Mouse (Mus musculus) urinary bladder, postnatal 14 days (tissue): ENCODE measurements at regions not wholly inside any gene's neighbourhood (a gene's known extent, or its start where the extent isn't known, plus 50 kb on each side); places are given as distances from the start of the nearest gene placed in this dataset.

Experiments used
- DNase-seq: peaks from one replicate; pipeline ENCODE4 v3.0.0; 2021; ENCODE audit warnings: low spot score

DNA sequence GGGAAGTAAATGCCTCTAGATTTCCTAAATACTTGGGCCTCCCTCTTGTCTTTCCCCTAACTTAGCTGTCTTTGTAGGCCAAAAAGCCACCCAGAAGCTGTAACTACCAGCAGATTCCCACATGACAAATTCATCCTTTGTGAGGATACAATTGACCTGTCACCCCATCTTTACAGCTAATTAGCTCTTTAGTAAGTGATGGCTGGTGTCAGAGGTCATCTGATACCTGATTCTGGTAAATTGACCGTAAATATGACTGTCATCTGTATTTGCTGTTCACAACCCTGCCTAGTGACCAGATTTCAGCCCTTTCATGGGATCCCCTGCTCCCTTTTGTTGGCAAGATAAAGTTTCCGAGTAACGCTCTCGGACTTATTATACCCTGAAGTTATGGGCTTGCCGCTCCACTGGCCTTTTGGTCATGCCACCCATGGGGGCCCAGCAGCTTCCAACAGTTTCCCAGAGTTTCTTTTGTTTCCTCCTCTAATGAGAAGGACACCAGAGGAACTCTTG lies 279.5 kb downstream of the Gpat3 start:
- no peak for DNase-seq

GRCm38 (mm10) chr5:101122914-101123313 lies 277.4 kb downstream of the Gpat3 start:
- DNase-seq, result no peak

DNA sequence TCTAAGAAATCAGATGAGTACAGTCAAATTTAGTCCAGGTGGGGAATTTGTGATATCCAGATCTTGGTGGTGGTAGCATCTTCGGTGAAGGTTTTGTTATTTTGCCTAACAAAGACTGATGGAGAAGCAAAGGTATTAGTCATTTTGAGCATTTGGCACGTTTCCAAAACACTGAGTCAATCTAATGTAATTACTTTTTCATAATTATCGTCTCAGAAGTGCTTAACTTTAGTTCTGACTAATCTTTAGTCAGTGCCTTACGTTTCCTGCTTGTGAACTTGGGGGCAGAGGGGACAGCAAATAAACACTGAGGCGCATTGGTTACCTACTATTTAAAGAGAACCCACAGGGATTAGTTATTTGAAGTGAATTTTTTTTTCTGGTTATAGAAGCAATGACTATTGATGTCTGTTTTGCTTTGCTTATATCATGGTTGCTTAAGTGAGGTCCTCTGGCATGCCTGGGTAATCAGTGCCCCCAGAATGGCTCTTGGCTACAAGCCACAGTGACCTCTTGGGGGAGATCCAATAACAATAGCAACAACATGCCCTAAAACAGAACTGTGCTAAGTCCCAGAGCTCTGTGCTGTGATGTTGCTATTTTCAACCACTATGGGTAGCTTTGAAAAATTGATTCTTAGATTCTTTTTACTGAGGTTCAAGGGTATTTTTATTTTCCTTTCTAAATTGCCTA lies 275.1 kb downstream of the Gpat3 start:
- no peak for DNase-seq

GRCm38 (mm10) chr5:101112151-101112769 lies 266.7 kb downstream of the Gpat3 start:
- DNase-seq, result no peak

GRCm38 (mm10) chr5:101111619-101112018 lies 266.1 kb downstream of the Gpat3 start:
- DNase-seq, result no peak

- no peak for DNase-seq
Observed at GRCm38 (mm10) chr5:101100975-101101699, 255.6 kb downstream of the Gpat3 start.

DNA sequence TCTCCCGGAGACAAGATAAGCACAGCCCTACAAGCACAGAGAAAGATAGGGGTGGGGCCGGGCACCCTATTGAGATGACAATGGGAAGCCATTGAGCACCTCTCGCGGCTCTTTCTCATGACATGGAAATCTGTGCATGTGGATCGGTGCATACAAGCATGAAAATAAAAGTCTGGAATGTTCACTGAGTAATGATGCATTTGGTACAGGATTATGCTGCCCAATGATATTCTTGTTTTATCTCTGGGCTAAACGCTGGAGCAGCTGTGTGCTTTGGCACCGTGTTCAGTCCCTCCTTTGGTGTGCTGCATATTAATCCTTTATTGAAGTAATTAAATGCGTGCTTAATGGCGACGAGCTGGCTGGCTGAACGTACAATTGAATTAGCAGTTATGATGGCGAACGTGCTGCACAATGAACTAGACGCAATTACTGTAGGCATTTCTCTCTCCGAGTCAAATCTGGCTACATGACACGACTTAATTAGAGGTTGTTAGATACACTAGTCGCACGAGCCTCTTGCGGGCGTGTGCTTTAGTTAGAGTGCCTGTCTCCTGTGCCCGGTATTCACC lies 245.6 kb downstream of the Gpat3 start:
- no peak for DNase-seq

GRCm38 (mm10) chr5:101090415-101091026 lies 245.0 kb downstream of the Gpat3 start:
- DNase-seq, result no peak

DNA sequence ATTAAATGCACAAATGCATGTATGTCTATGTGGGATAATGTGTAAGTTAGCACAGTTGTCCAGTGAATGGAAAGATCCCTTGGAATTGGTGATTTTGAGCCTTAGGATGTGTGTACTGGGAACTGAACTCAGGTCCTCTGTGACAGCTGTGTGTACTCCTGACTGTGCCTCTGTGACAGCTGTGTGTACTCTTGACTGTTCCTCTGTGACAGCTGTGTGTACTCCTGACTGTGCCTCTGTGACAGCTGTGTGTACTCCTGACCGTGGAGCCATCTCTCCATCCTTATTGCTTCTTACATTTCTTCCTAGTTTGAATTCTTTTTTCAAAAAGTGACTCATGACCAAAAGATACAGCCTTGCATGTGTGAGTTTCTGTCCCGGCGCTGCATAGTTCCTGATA lies 239.7 kb downstream of the Gpat3 start:
- no peak for DNase-seq

DNA sequence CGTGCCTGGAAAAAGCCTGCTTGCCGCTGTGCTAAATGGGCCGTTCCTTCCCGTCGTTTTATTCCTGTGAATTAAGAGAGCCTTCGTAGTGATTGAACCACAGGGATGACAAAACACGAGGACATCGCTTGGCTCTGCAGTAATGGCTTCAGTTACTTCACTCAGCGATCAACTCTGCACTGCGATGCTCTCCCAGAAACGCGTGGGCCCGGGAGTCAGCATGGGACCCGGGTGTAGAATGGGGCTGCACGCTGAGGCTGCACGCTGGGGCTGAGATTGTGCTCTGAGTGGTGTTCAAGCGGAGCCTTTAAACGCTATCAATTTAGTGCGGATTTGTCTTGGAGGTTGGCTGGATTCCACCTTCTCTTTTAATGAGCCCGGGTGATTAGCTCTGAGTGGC lies 237.1 kb downstream of the Gpat3 start:
- no peak for DNase-seq

DNA sequence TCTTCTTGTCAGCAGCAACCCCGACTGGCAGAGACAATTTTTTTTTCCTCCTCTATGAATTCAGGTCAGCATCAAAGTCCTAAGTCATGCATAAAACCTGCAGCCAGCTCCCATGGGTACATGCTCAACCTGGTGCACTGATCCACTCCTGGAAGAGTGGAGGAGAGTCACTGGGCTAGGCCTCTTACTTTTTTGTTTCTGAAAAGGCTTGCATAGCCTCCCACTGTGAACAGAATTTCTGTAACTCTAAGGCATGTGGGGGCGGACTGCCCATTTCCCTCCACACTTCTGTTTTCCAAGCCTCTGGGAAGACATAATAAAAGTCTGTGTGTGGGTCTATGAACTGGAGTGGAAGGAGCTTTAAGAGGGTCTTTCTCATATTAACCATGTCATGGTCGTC lies 218.8 kb downstream of the Gpat3 start:
- DNase-seq, result no peak

DNA sequence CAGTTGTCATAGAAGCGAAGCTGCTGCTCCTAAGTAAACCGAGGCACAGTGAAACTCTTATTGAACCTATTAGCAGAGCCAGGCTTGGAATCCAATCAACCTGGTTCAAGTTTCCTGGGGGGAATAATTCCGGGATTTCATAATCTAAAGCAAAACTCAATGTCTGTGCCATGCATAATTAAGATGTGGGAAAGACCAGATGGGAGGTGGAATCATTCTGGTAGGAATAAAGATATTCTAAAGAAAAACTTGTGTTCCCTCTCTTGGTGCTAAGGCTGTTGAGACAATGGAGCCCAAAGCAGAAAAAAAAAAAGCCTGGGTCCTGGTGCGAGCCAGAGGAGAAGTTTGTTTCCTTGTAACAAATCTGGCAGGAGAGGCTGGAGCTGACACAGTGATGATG lies 217.7 kb downstream of the Gpat3 start:
- DNase-seq, result no peak

DNA sequence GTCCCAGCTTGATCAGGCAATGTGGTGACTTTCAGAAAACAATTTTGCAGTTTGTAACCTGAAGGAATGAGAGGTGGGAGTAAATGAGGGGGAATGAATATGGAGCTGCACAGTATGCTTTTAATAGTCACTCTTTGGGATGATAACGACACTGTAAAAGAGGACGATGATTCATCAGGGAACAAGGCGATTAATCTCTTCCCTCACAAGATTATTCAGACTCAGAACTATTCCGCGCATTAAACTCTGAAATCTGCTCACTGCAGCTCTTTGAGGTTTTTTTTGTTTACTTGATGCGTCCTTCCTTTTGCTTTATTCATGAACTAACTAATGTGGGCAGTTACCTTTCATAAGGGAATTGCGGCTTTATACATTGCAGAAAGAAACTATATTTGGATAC lies 206.1 kb downstream of the Gpat3 start:
- DNase-seq, result no peak

DNA sequence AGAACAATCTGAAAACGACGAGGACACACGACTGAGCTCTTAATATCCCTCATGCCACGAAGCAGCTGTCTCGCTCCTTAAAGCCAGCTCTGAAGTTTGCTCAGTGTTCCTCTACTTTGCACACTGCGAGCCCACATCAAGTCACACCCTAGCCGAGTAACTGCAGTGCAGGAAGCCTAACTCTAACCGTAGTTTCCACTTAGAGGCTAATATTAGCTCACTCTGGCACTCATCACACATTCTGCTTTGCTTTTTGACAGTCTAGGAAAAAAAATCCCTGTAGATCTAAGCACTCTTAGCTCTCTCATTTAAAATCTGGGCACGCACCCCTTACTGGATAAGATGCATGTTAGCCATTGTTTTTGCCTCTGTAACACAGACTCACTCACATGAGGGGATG lies 195.0 kb downstream of the Gpat3 start:
- no peak for DNase-seq

DNA sequence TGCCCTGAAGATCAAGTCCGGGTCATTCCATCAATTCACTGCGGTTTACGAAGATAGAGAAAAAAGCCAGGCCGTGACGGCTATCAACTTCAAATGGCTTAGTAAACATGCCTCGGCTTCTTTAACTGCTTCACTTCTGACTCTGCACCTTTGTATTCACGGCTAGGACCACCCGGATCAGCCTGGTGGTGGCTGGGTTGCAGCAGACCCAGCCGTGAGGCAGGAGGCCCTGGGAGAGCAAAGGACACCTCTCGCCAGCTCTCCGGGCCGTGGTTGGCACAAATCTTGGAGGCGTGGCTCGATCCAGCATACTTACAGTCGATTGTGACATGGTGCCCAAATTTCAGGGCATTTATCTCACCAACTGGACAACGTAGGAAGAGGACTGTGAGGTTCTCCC lies 187.5 kb downstream of the Gpat3 start:
- no peak for DNase-seq

DNA sequence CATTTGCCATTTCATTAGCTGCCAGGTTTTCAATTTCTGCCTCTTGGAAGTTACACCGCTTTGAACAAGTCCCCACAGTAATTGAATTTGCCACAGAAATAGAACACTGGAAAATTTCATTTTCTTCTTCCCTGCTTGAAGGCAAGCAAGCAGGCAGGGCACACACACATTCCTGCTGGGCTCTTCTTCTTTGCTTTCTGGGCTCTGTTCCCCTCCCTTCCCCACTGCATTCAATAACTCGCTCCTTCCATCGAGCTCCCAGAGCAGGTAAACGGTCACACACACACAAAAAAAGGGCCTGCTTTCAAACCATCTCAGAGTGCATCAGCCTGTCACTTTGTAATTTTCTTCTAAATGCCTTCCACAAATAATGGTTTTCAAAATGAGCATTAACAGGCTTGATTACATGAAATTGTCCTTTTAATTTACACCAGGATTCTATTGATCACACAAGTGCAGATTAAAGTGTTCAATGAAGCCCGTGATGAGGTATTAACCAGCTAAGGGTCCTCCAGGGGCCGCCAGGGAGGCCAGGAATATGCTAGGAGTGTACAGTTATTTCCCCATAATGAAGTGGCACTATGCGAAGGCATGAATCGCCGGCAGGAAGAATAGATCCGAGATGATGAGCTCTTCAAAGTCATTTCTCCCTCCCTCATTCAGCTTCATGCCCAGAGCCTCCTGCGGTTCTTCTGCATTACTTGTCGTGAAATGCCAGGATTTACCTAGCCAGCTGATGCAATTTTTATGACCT lies 186.8 kb downstream of the Gpat3 start:
- DNase-seq, result no peak

GRCm38 (mm10) chr5:101024796-101025195 lies 179.3 kb downstream of the Gpat3 start:
- DNase-seq, result no peak

- DNase-seq, result no peak
Observed at GRCm38 (mm10) chr5:101023784-101024183, 178.3 kb downstream of the Gpat3 start.

DNA sequence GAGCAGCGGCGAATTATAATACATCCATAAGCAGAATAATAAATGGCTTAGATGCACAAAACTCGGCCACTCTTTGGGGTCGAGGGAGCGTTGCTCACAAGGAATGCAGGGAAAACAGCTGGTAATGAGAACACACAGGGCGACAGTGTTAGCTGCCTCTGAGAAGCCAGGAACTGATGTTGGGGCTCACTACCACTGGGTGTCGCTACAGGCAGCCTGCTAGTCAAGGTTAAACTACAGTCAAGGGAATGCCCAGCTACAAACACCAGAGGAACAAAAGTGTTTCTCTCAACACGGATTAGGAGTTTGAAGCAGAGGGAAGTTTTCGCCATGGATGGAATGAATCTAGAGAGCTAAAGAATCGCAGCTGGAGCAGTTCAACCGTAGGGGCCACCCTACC lies 175.3 kb downstream of the Gpat3 start:
- DNase-seq, result peak; percentile 68

- no peak for DNase-seq
Observed at GRCm38 (mm10) chr5:101013844-101014243, 168.3 kb downstream of the Gpat3 start.

- no peak for DNase-seq
Observed at GRCm38 (mm10) chr5:101005216-101005615, 159.7 kb downstream of the Gpat3 start.

GRCm38 (mm10) chr5:101000436-101000835 lies 154.9 kb downstream of the Gpat3 start:
- no peak for DNase-seq
